Mouse (Mus musculus) ES-Bruce4 (cell line): ENCODE data around the gene Dact1.

Source experiments
- CTCF ChIP-seq: IDR thresholded peaks from one replicate; pipeline ENCODE4 v1.8.1; 2011; ENCODE audit warnings: low read depth, low read length
- EP300 ChIP-seq: IDR thresholded peaks from 2 replicates; pipeline ENCODE4 v1.6.1; 2011; ENCODE audit warnings: low read depth, low read length; ENCODE audit not compliant: insufficient read depth

DNA sequence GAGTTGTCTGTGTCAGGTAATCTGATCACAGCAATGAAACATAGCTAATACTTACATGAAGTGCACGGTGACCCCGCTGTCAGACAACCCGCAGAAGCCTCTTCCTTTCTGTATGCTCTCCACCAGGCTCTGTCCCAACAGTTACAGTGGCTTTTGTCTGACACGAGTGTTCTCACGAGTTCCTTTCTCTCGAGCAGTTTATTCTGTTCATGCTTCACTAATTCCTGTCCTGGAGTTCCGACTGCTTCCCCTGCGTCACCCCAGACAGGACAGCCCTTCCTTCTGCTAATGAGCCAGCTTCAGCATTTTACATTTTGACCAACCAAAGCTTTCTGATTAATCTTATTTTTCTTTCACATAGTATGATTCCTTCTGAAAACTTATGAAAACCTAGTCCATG lies 52.7 kb downstream of the Dact1 start:
- TF ChIP-seq CTCF (no peak), EP300 (no peak)
